Mouse (Mus musculus) T-helper 17 cell (primary cell): ENCODE measurements around the gene U2af1l4.

Experiments used
- in situ Hi-C, 2 experiments: fragments of 300-600 bp; cut with MboI, MseI; formaldehyde crosslinking; loops; 1 replicate in 1 of 2; 2 replicates in 1 of 2; pipeline ENCODE4 v1.15.1; 2025; ENCODE audit warnings: high pct_unique_total_duplicates in 2 of 2

Gene U2af1l4

DNA sequence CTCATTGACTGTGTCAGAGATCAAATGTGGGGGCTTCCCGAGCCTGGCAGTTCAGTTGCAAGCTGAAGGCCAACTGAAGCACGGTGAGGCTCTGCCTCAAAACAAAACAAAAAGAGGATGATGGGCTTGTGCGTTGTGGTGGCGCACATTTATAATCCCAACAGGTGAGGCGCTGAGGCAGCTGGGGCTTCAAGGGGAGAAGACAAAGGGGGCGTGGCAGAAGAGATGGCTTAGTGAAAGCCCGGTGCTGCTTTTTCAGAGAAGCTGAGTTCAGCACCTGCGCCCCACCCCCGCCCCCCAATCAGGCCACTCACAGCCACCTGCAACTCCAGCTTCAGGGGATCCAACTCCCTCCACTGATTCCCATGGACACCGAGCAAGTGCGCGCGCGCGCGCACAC is 45.4 kb downstream of the U2af1l4 start:
- in situ Hi-C loops: no loop called here

DNA sequence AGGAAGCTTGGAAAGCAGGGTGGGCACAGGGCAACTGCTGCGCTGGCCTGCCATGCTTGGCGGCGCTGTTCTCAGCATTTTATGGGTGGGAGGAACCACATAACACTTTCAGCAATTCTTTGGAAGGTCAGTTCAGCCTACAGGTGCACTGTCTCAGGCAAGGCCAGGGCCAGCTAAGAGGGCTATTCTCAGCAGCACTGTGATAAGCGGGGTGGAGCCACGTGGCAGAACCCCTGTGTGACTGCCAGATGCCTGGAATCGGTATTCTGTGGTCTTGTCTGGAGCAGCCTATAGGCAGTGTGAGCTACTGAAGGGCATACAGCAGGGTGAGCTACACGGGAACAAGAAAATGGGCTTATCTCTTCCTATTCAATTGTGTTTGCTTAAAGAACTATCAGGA is 46.9 kb downstream of the U2af1l4 start:
- in situ Hi-C loops: no loop called here

DNA sequence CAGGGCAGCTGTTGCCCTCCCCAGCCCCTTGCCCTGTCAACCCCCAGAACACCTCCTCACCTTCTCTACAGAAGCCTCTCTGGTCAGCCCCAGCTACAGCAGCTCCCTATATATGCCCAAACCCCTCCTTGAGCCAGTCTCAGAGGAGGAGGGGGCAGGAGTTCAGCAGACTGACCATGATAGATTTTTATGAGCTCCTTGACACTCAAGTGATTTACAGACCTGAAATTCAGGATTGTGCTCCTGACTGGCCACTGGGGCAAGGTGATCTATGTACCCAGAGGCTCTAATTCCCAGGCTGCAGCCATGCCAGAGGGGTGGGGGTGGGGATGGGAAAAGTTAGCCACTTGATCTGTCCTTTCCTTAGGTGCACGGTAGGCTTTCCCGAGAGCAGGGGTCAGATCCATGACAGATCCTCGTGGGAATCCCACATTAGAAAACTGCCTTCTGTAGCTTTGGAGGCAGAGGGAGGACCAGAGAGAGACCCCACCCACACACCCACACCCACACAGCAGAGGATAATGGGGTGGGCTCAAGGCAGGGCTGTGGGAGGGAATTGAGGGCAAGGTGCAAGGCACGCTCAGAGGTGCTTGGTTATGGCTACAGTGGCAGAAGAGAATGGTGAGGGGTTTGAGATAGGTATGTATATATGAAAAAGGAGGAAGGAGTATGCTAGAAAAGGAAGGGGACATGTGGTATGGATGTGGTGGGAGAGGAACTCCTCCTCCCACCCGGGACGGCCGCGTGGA is 49.7 kb downstream of the U2af1l4 start, which contains the start of gene Upk1a:
Upk1a (minus strand) TSS at position 194 of the 749 bp plus-strand sequence.
- in situ Hi-C loops: no loop called here

DNA sequence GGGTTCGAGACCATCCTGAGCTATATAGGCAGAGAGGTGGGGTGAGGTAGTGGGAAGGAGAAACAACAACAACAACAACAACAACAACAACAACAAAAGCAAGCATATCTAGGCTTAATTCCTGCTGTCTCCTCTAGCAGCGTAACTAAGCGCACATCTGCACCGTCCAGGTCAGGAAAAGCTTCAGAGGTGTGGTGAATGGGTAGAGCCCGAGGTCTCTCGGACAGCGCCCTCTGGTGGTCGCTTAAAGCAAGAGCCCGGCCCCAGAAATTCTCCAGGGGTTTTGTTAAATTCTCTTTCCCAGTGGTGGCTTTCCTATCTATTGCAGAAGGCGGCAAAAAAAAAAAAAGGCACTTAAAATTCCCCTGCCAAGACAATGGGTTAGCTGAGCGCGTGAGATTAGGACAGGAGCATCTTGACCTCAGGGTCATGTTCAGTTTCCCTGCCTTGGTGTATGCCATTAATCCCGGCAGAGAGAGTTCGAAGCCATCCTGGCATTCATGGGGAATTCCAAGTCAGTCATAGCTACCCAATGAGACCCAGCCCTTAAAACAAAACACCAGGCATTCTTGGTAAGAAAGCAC is 50.5 kb downstream of the U2af1l4 start:
- in situ Hi-C loops: no loop called here

DNA sequence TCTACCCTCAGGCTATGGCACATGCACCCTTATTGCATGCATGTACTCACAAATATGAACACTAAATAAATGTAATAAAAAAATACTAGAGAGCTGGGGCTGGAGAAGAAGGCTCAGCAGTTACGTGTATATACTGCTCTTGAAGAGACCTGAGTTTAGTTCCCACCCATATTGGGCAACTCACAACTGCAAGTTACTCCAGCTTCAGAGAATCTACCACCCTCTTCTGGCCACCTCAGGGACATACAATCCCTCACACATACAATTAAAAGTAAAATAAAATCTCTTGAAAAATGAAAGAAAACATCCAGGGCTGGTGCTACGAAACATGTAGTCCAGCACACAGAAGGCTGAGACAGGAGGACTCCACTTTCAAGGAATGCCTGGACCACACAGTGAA is 51.4 kb downstream of the U2af1l4 start:
- in situ Hi-C loops: no loop called here
